Mouse (Mus musculus) adrenal gland, adult (tissue): ENCODE measurements at regions not wholly inside any gene's neighbourhood (a gene's known extent, or its start where the extent isn't known, plus 50 kb on each side); places are given as distances from the start of the nearest gene placed in this dataset.

Experiments used
- DNase-seq, 2 experiments: peaks; one replicate each; pipeline ENCODE4 v3.0.0; 2022 to 2023; ENCODE audit warnings: low spot score in 1 of 2; ENCODE audit not compliant: inconsistent age in 2 of 2

GRCm38 (mm10) chr15:63194492-63194797 is 650.5 kb downstream of the Gsdmc2 start:
- no peak for DNase-seq

- DNase-seq = no peak
Measured at GRCm38 (mm10) chr15:63193617-63194491, 651.1 kb downstream of the Gsdmc2 start.

- DNase-seq = no peak
Measured at GRCm38 (mm10) chr15:63191731-63192130, 653.2 kb downstream of the Gsdmc2 start.

GRCm38 (mm10) chr15:63190086-63190485 is 654.9 kb downstream of the Gsdmc2 start:
- DNase-seq = no peak

GRCm38 (mm10) chr15:63171003-63171402 is 674.0 kb downstream of the Gsdmc2 start:
- DNase-seq = no peak

- DNase-seq = no peak
Measured at GRCm38 (mm10) chr15:63170171-63170570, 674.8 kb downstream of the Gsdmc2 start.

- no peak for DNase-seq
Measured at GRCm38 (mm10) chr15:63166411-63166810, 678.6 kb downstream of the Gsdmc2 start.

GRCm38 (mm10) chr15:63163550-63164279 is 681.3 kb downstream of the Gsdmc2 start:
- DNase-seq = peak in 1 of 2 experiments; percentile 29

- DNase-seq = peak in 1 of 2 experiments; percentile 66
Measured at GRCm38 (mm10) chr15:63162881-63163549, 682.0 kb downstream of the Gsdmc2 start.

- no peak for DNase-seq
Measured at GRCm38 (mm10) chr15:63123123-63123688, 721.8 kb downstream of the Gsdmc2 start.

GRCm38 (mm10) chr15:63112918-63113317 is 732.1 kb downstream of the Gsdmc2 start:
- DNase-seq = peak; percentile 49 to 87

GRCm38 (mm10) chr15:63100093-63100492 is 744.9 kb downstream of the Gsdmc2 start:
- DNase-seq = peak in 1 of 2 experiments; percentile 32

- no peak for DNase-seq
Measured at GRCm38 (mm10) chr15:63081972-63082371, 763.0 kb downstream of the Gsdmc2 start.

GRCm38 (mm10) chr15:63079825-63080224 is 765.2 kb downstream of the Gsdmc2 start:
- no peak for DNase-seq

GRCm38 (mm10) chr15:63071921-63072320 is 773.1 kb downstream of the Gsdmc2 start:
- DNase-seq = no peak

- no peak for DNase-seq
Measured at GRCm38 (mm10) chr15:63067126-63067525, 777.9 kb downstream of the Gsdmc2 start.

GRCm38 (mm10) chr15:63066020-63066439 is 778.9 kb downstream of the Gsdmc2 start:
- no peak for DNase-seq

GRCm38 (mm10) chr15:63061891-63062290 is 783.1 kb downstream of the Gsdmc2 start:
- DNase-seq = no peak

GRCm38 (mm10) chr15:63060826-63061225 is 784.2 kb downstream of the Gsdmc2 start:
- no peak for DNase-seq

GRCm38 (mm10) chr15:63052570-63053255 is 792.3 kb downstream of the Gsdmc2 start:
- peak; percentile 35 to 87 for DNase-seq

GRCm38 (mm10) chr15:63050033-63050432 is 794.9 kb downstream of the Gsdmc2 start:
- DNase-seq = peak; percentile 75 to 88
